Mouse (Mus musculus): ENCODE data around the gene Cst6. TPM values are rescaled to one million over a fixed set of nuclear protein-coding genes. Genes with fewer than 3 reads are reported as not detected.

The Cst6 gene
- polyA plus RNA-seq, 1 experiment from 2014 or later, result 1.2 TPM

- Histone ChIP-seq H3K9me3 (no peaks in the 10 kb centered on the region), H3K27ac (no peak overlapping the region), H3K4me2 (replicated peaks) (no peak overlapping the region), H3K4me1 (peaks cover 9% of the 10 kb centered on the region), H3K9ac (no peak overlapping the region), H3K4me3 (no peak overlapping the region), H3K36me3 (no peaks in the 10 kb centered on the region), H3K27me3 (peaks cover 21% of the 10 kb centered on the region)
- WGBS, result 85% methylated on average over 6 of the region's 6 CpGs
- no peak for ATAC-seq (ENCODE audit: low FRiP score, low read depth)
These were observed 1.3 kb downstream of the Cst6 start for GRCm38 (mm10) chr19:5348064-5348463.

GRCm38 (mm10) chr19:5345297-5346131, 3.9 kb downstream of the Cst6 start:
- Histone ChIP-seq H3K27me3 (peaks cover 21% of the 10 kb centered on the region), H3K4me2 (replicated peaks) (no peak overlapping the region), H3K36me3 (no peaks in the 10 kb centered on the region), H3K9me3 (no peaks in the 10 kb centered on the region), H3K4me1 (peaks cover 9% of the 10 kb centered on the region), H3K4me3 (no peak overlapping the region), H3K9ac (no peak overlapping the region), H3K27ac (no peak overlapping the region)
- 79% methylated on average over 6 of the region's 6 CpGs for WGBS
- peak; percentile 36; the same call in 1 of the 2 replicates for ATAC-seq (ENCODE audit: low FRiP score, low read depth)

- Histone ChIP-seq H3K9ac (no peak overlapping the region), H3K36me3 (no peaks in the 10 kb centered on the region), H3K4me2 (replicated peaks) (no peak overlapping the region), H3K9me3 (no peaks in the 10 kb centered on the region), H3K4me1 (no peaks in the 10 kb centered on the region), H3K4me3 (no peak overlapping the region), H3K27ac (no peak overlapping the region), H3K27me3 (no peaks in the 10 kb centered on the region)
- no peak for ATAC-seq (ENCODE audit: low FRiP score, low read depth)
- 86% methylated on average over 7 of the region's 7 CpGs for WGBS
These were observed 8.0 kb downstream of the Cst6 start for GRCm38 (mm10) chr19:5341360-5341759.

- Histone ChIP-seq H3K4me1 (no peaks in the 10 kb centered on the region), H3K27ac (no peak overlapping the region), H3K9ac (no peak overlapping the region), H3K27me3 (no peaks in the 10 kb centered on the region), H3K4me3 (no peak overlapping the region), H3K4me2 (replicated peaks) (no peak overlapping the region), H3K36me3 (no peaks in the 10 kb centered on the region), H3K9me3 (no peaks in the 10 kb centered on the region)
- WGBS, result 20% methylated on average over 5 of the region's 5 CpGs
- no peak for ATAC-seq (ENCODE audit: low FRiP score, low read depth)
These were observed 11.4 kb downstream of the Cst6 start for GRCm38 (mm10) chr19:5337975-5338374.

GRCm38 (mm10) chr19:5335441-5335840, 13.9 kb downstream of the Cst6 start, which contains the start of gene Catsper1:
TSS of gene Catsper1 (plus strand) at chr19:5335741.
- Histone ChIP-seq H3K27me3 (no peaks in the 10 kb centered on the region), H3K4me2 (replicated peaks) (no peak within 1 kb of the TSS), H3K27ac (no peak within 1 kb of the TSS), H3K4me1 (no peaks in the 10 kb centered on the region), H3K9me3 (no peaks in the 10 kb centered on the region), H3K9ac (0 out of 2 replicates have a peak within 1 kb of the TSS, but pooled peaks have one; percentile 13), H3K4me3 (no peak within 1 kb of the TSS), H3K36me3 (no peaks in the 10 kb centered on the region)
- ATAC-seq (ENCODE audit: low FRiP score, low read depth), result no peak
- 92% methylated on average over 6 of the region's 6 CpGs for WGBS

GRCm38 (mm10) chr19:5334741-5335140, 14.6 kb downstream of the Cst6 start:
- Histone ChIP-seq H3K27ac (no peak overlapping the region), H3K36me3 (no peaks in the 10 kb centered on the region), H3K9ac (0 out of 2 replicates have a peak overlapping the region, but pooled peaks have one; percentile 13), H3K4me3 (no peak overlapping the region), H3K4me1 (no peaks in the 10 kb centered on the region), H3K27me3 (no peaks in the 10 kb centered on the region), H3K4me2 (replicated peaks) (no peak overlapping the region), H3K9me3 (no peaks in the 10 kb centered on the region)
- 63% methylated on average over 5 of the region's 5 CpGs for WGBS
- ATAC-seq (ENCODE audit: low FRiP score, low read depth), result no peak

GRCm38 (mm10) chr19:5327970-5328369, 21.4 kb downstream of the Cst6 start:
- Histone ChIP-seq H3K9me3 (no peaks in the 10 kb centered on the region), H3K27me3 (no peaks in the 10 kb centered on the region), H3K9ac (no peak overlapping the region), H3K36me3 (no peaks in the 10 kb centered on the region), H3K4me2 (replicated peaks) (no peak overlapping the region), H3K4me3 (no peak overlapping the region), H3K27ac (no peak overlapping the region), H3K4me1 (no peaks in the 10 kb centered on the region)
- WGBS, result 73% methylated on average over 19 of the region's 19 CpGs
- ATAC-seq (ENCODE audit: low FRiP score, low read depth), result no peak

- 59% methylated on average over 17 of the region's 17 CpGs for WGBS
- ATAC-seq (ENCODE audit: low FRiP score, low read depth), result no peak
- H3K4me1 ChIP-seq, result no peaks in the 10 kb centered on the region
- no peaks in the 10 kb centered on the region for H3K9me3 ChIP-seq
- no peak overlapping the region for H3K4me3 ChIP-seq
- H3K9ac ChIP-seq, result no peak overlapping the region
- no peaks in the 10 kb centered on the region for H3K27me3 ChIP-seq
- no peaks in the 10 kb centered on the region for H3K36me3 ChIP-seq
- H3K4me2 ChIP-seq (replicated peaks), result no peak overlapping the region
- no peak overlapping the region for H3K27ac ChIP-seq
These were observed 25.6 kb downstream of the Cst6 start for GRCm38 (mm10) chr19:5323801-5324200.

- no peak for ATAC-seq (ENCODE audit: low FRiP score, low read depth)
- Histone ChIP-seq H3K9ac (no peak overlapping the region), H3K4me2 (replicated peaks) (no peak overlapping the region), H3K27ac (no peak overlapping the region), H3K27me3 (no peaks in the 10 kb centered on the region), H3K4me1 (no peaks in the 10 kb centered on the region), H3K4me3 (no peak overlapping the region), H3K36me3 (no peaks in the 10 kb centered on the region), H3K9me3 (peaks cover 8% of the 10 kb centered on the region)
- 89% methylated on average over 8 of the region's 8 CpGs for WGBS
These were observed 36.2 kb downstream of the Cst6 start for GRCm38 (mm10) chr19:5313189-5313588.

- Histone ChIP-seq H3K36me3 (peaks cover 32% of the 10 kb centered on the region), H3K9me3 (peaks cover 14% of the 10 kb centered on the region), H3K27me3 (peaks cover 15% of the 10 kb centered on the region), H3K4me2 (replicated peaks) (no peak overlapping the region), H3K27ac (no peak overlapping the region), H3K4me1 (peaks cover 3% of the 10 kb centered on the region; the same call in 1 of the 2 replicates), H3K9ac (no peak overlapping the region), H3K4me3 (no peak overlapping the region)
- ATAC-seq (ENCODE audit: low FRiP score, low read depth), result no peak
- 79% methylated on average over 7 of the region's 7 CpGs for WGBS
These were observed 40.3 kb downstream of the Cst6 start for GRCm38 (mm10) chr19:5309025-5309424.

GRCm38 (mm10) chr19:5306968-5307734, 42.2 kb downstream of the Cst6 start:
- ATAC-seq (ENCODE audit: low FRiP score, low read depth), result no peak; the same call in 1 of the 2 replicates

GRCm38 (mm10) chr19:5306279-5306678, 43.1 kb downstream of the Cst6 start:
- no peak for ATAC-seq (ENCODE audit: low FRiP score, low read depth)

More at GRCm38 (mm10) chr19:5306968-5307734, 42.2 kb downstream of the Cst6 start:
- Histone ChIP-seq H3K4me1 (peaks cover 6% of the 10 kb centered on the region), H3K27me3 (peaks cover 15% of the 10 kb centered on the region), H3K36me3 (peaks cover 50% of the 10 kb centered on the region), H3K9ac (peak overlapping the region; percentile 39; the same call in 1 of the 2 replicates), H3K27ac (no peak overlapping the region), H3K4me3 (peak overlapping the region; percentile 31), H3K4me2 (replicated peaks) (peak overlapping the region; percentile 55), H3K9me3 (peaks cover 14% of the 10 kb centered on the region)
- 32% methylated on average over 98 of the region's 98 CpGs for WGBS

More at GRCm38 (mm10) chr19:5306279-5306678, 43.1 kb downstream of the Cst6 start:
- Histone ChIP-seq H3K4me3 (no peak overlapping the region), H3K4me1 (peaks cover 6% of the 10 kb centered on the region), H3K36me3 (peaks cover 50% of the 10 kb centered on the region), H3K27ac (no peak overlapping the region), H3K9ac (no peak overlapping the region), H3K9me3 (peaks cover 14% of the 10 kb centered on the region), H3K4me2 (replicated peaks) (no peak overlapping the region), H3K27me3 (peaks cover 15% of the 10 kb centered on the region)
- WGBS, result 83% methylated on average over 6 of the region's 6 CpGs

Data from limb, embryonic 13.5 days (tissue).